Mouse (Mus musculus) gastrocnemius, adult 18-20 months (tissue): ENCODE data around the gene Hoxc10. TPM values are rescaled to one million over a fixed set of nuclear protein-coding genes. Genes with fewer than 3 reads are reported as not detected.
A peak's percentile ranks its signal among the peaks of the same experiment; 100 is the strongest.

Experiments
- DNase-seq: peaks from one replicate; pipeline ENCODE4 v3.0.0; 2021; ENCODE audit warnings: low spot score
- total RNA-seq, 2 experiments: library from RNA; stranded (reverse); gene quantifications; 2 replicates each; pipeline ENCODE4 v1.2.3; 2021

The Hoxc10 gene
- total RNA-seq, 2 experiments from 2014 or later: 78.5 to 88.0 TPM

GRCm38 (mm10) chr15:102965892-102966775 lies 462 bp upstream of the Hoxc10 start:
- DNase-seq: peak; percentile 97

GRCm38 (mm10) chr15:102967312-102967510 lies 615 bp downstream of the Hoxc10 start, which contains the start of gene Hoxc5:
Gene Hoxc5 (plus strand): TSS chr15:102967443.
- no peak for DNase-seq

- DNase-seq: peak; percentile 43
Measured at GRCm38 (mm10) chr15:102967511-102968397, 1.2 kb downstream of the Hoxc10 start.

- DNase-seq: no peak
Measured at GRCm38 (mm10) chr15:102969296-102969695, 2.7 kb downstream of the Hoxc10 start.

GRCm38 (mm10) chr15:102970740-102971139 lies 4.1 kb downstream of the Hoxc10 start:
- peak; percentile 50 for DNase-seq

- no peak for DNase-seq
Measured at GRCm38 (mm10) chr15:102972254-102972653, 5.7 kb downstream of the Hoxc10 start.

GRCm38 (mm10) chr15:102972753-102973152 lies 6.2 kb downstream of the Hoxc10 start:
- no peak for DNase-seq

- no peak for DNase-seq
Measured at GRCm38 (mm10) chr15:102975034-102975433, 8.4 kb downstream of the Hoxc10 start.

GRCm38 (mm10) chr15:102975688-102976111 lies 9.1 kb downstream of the Hoxc10 start:
- DNase-seq: no peak

GRCm38 (mm10) chr15:102976171-102976570 lies 9.6 kb downstream of the Hoxc10 start, which contains the start of gene Hoxc9:
Gene Hoxc9 (plus strand): TSS chr15:102976439.
- DNase-seq: no peak

- peak; percentile 50 for DNase-seq
Measured at GRCm38 (mm10) chr15:102976631-102977422, 10.2 kb downstream of the Hoxc10 start.

- no peak for DNase-seq
Measured at GRCm38 (mm10) chr15:102977423-102977974, 10.9 kb downstream of the Hoxc10 start.

- DNase-seq: no peak
Measured at GRCm38 (mm10) chr15:102978615-102979515, 12.3 kb downstream of the Hoxc10 start.

GRCm38 (mm10) chr15:102979936-102980335 lies 13.3 kb downstream of the Hoxc10 start:
- no peak for DNase-seq

- no peak for DNase-seq
Measured at GRCm38 (mm10) chr15:102980352-102980751, 13.8 kb downstream of the Hoxc10 start.

GRCm38 (mm10) chr15:102980912-102981311 lies 14.3 kb downstream of the Hoxc10 start:
- no peak for DNase-seq

- DNase-seq: peak; percentile 70
Measured at GRCm38 (mm10) chr15:102981379-102982288, 15.0 kb downstream of the Hoxc10 start.

- no peak for DNase-seq
Measured at GRCm38 (mm10) chr15:102983716-102984115, 17.1 kb downstream of the Hoxc10 start.

- DNase-seq: no peak
Measured at GRCm38 (mm10) chr15:102984521-102984920, 17.9 kb downstream of the Hoxc10 start.
